Mouse (Mus musculus): ENCODE results near the gene Stap2. TPM values are rescaled to one million over a fixed set of nuclear protein-coding genes. Genes with fewer than 3 reads are reported as not detected.

Stap2 gene
- polyA plus RNA-seq, 1 experiment, result 6.0 TPM

GRCm38 (mm10) chr17:56009088-56009961, 3.9 kb upstream of the Stap2 start:
- H3K27ac ChIP-seq (ENCODE audit: insufficient read depth, low read length), result peak overlapping the region; percentile 87
- peaks cover 6% of the 10 kb centered on the region; the same call in 1 of the 2 replicates for H3K4me1 ChIP-seq (ENCODE audit: control insufficient read depth, insufficient read depth, low read length)
- peak overlapping the region; percentile 68 for H3K4me3 ChIP-seq (ENCODE audit: insufficient read depth, low read length)
- TF ChIP-seq POLR2A (IDR thresholded peaks at IDR 0.05; ENCODE audit: extremely low read depth, insufficient read depth, low read length), result peak; percentile 90
- no peak for TF ChIP-seq CTCF (IDR thresholded peaks at IDR 0.05; ENCODE audit: extremely low read depth, insufficient read depth, low read length)

DNA sequence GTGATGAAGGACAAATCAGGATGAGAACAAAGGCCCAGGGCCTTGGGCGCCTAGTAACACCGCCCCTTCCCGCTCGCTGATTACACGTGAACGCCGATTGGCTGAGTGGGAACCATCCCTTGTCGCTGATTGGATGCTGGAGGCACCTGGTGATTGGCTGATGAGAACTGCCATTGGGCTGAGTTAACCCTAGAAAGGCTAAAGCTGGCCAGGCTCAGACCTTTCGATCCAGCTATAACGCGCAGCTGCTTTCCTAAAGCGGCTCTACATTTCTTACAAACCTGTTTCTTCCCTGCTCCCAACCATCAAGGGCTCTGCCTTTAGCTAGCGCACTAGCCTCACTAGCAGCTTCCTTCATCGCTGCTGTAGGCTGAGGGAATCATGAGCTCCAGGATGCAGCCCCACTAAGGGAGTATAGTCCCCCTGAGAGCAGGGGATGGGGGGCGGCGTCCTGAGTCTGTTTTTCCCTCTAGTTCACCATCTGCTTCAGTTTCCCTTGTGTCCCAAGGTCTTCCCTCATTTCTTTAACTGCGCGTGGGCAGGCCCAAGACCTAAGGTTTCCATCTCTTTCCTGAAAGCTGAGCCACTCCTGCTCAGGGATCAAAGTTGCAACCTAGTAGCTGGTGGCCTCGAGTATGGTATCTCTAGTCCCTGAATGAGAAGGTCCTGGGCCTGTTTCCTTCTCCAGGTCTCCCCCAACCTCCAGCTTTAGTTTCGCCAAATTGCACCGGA, 3.1 kb upstream of the Stap2 start:
- Histone ChIP-seq H3K4me1 (ENCODE audit: control insufficient read depth, insufficient read depth, low read length) (peaks cover 6% of the 10 kb centered on the region; the same call in 1 of the 2 replicates), H3K4me3 (ENCODE audit: insufficient read depth, low read length) (peak overlapping the region; percentile 68), H3K27ac (ENCODE audit: insufficient read depth, low read length) (peak overlapping the region; percentile 34)
- TF ChIP-seq POLR2A (IDR thresholded peaks at IDR 0.05; ENCODE audit: extremely low read depth, insufficient read depth, low read length) (peak; percentile 75), CTCF (IDR thresholded peaks at IDR 0.05; ENCODE audit: extremely low read depth, insufficient read depth, low read length) (no peak)

DNA sequence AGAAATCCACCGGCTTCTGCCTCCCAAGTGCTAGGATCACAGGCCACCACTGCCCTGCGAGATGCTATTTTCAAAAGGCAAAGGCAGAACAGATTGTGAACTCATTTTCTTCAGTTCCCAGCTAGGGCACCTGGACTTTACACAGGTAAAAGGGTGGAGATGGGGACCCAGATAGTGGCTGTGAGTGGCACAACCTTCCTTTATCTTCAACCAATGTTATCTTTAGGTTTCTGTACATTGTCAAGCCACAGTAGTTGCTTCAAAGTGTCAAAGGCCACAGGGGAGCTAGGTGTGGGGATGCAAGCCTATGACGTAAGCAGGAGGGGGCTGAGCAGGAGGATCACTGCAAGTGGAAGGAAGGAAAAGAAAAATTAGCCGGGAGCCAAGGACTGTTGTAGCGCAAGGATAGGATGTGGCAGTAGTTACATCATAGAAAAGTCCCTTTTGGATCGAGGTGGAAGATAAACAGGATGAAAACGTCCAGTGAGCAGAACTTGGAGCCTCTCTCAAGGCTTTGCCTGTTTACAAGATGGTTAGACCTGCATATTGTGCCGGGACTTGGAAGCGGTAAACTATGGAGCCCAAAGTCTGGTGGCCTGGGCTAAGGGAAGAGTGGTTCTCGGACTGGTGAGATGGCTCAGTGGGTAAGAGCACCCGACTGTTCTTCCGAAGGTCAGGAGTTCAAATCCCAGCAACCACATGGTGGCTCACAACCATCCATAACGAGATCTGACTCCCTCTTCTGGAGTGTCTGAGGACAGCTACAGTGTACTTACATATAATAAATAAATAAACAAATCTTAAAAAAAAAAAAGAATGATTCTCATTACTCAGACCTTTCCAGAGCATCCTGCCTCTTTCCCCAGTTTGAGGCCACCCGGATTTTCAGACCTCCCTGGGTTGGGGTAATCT, 2.3 kb upstream of the Stap2 start:
- TF ChIP-seq POLR2A (IDR thresholded peaks at IDR 0.05; ENCODE audit: extremely low read depth, insufficient read depth, low read length) (no peak), CTCF (IDR thresholded peaks at IDR 0.05; ENCODE audit: extremely low read depth, insufficient read depth, low read length) (no peak)
- H3K27ac ChIP-seq (ENCODE audit: insufficient read depth, low read length), result no peak overlapping the region
- peak overlapping the region; percentile 68; the same call in 1 of the 2 replicates for H3K4me3 ChIP-seq (ENCODE audit: insufficient read depth, low read length)
- peaks cover 6% of the 10 kb centered on the region; the same call in 1 of the 2 replicates for H3K4me1 ChIP-seq (ENCODE audit: control insufficient read depth, insufficient read depth, low read length)

GRCm38 (mm10) chr17:56006956-56007355, 1.6 kb upstream of the Stap2 start:
- no peak overlapping the region for H3K27ac ChIP-seq (ENCODE audit: insufficient read depth, low read length)
- H3K4me1 ChIP-seq (ENCODE audit: control insufficient read depth, insufficient read depth, low read length), result peaks cover 6% of the 10 kb centered on the region; the same call in 1 of the 2 replicates
- H3K4me3 ChIP-seq (ENCODE audit: insufficient read depth, low read length), result no peak overlapping the region
- TF ChIP-seq POLR2A (IDR thresholded peaks at IDR 0.05; ENCODE audit: extremely low read depth, insufficient read depth, low read length) (no peak), CTCF (IDR thresholded peaks at IDR 0.05; ENCODE audit: extremely low read depth, insufficient read depth, low read length) (no peak)

DNA sequence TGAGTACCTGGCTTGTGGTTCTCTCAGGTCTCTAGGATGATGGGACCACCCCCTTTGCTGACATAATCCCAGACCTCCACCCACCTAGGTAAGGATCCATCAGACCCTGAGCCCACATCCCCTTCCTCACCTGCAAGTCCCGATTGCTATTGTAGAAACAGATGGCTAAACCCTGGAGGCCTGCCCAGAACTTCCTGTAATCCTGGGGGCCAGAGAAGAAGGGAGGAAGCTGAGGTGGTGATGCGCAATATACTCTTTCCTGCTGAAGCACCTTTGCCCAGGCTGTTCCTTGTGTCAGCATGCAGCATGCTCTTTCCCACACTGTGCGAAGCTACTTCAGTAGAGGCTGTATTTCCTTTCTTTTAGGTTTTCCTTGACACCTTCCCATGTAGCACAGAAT, 2.4 kb downstream of the Stap2 start:
- H3K27ac ChIP-seq (ENCODE audit: insufficient read depth, low read length), result no peak overlapping the region
- no peaks in the 10 kb centered on the region; the same call in 1 of the 2 replicates for H3K4me1 ChIP-seq (ENCODE audit: control insufficient read depth, insufficient read depth, low read length)
- TF ChIP-seq CTCF (IDR thresholded peaks at IDR 0.05; ENCODE audit: extremely low read depth, insufficient read depth, low read length) (no peak), POLR2A (IDR thresholded peaks at IDR 0.05; ENCODE audit: extremely low read depth, insufficient read depth, low read length) (no peak)
- H3K4me3 ChIP-seq (ENCODE audit: insufficient read depth, low read length), result no peak overlapping the region

DNA sequence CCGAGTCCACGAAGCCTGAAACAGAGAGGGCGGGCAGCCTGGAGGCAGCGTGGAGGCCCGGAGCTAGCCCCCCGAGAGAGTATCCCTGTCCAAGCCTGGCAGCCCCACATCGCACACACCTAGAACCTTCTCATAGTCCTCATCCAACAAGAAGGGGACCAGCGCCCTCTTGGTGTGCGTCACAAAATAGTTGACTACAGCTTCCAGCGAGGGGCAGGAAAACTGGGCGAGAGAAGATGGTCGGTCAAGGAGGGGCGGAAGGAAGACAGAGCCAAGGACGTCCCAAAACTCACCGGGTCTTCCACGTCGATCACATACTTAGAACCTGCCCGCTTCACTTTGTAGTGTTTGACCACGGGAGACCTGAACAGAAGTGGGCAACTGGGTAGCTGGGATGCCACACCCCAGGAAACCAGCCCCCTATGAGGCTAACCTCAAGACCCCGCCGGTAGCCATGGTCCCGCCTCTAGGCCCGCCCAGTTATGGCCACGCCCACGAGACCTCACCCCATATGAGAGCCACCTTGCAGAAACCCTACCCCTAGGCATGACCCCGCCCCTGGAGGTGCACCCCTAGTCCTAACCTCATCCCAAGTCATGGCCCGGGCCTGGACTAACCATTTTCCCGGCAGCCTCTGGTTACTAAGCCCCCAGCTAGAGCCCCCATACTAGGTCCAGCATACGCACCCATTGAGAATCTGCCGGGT, 5.4 kb downstream of the Stap2 start:
- TF ChIP-seq CTCF (IDR thresholded peaks at IDR 0.05; ENCODE audit: extremely low read depth, insufficient read depth, low read length) (no peak), POLR2A (IDR thresholded peaks at IDR 0.05; ENCODE audit: extremely low read depth, insufficient read depth, low read length) (no peak)
- H3K4me1 ChIP-seq (ENCODE audit: control insufficient read depth, insufficient read depth, low read length), result no peaks in the 10 kb centered on the region
- H3K27ac ChIP-seq (ENCODE audit: insufficient read depth, low read length), result no peak overlapping the region
- no peak overlapping the region for H3K4me3 ChIP-seq (ENCODE audit: insufficient read depth, low read length)

GRCm38 (mm10) chr17:55996007-55996406, 9.4 kb downstream of the Stap2 start:
- no peaks in the 10 kb centered on the region for H3K4me1 ChIP-seq (ENCODE audit: control insufficient read depth, insufficient read depth, low read length)
- H3K27ac ChIP-seq (ENCODE audit: insufficient read depth, low read length), result no peak overlapping the region
- H3K4me3 ChIP-seq (ENCODE audit: insufficient read depth, low read length), result no peak overlapping the region
- no peak for TF ChIP-seq CTCF (IDR thresholded peaks at IDR 0.05; ENCODE audit: extremely low read depth, insufficient read depth, low read length)

GRCm38 (mm10) chr17:55990278-55990898, 15.0 kb downstream of the Stap2 start:
- TF ChIP-seq POLR2A (IDR thresholded peaks at IDR 0.05; ENCODE audit: extremely low read depth, insufficient read depth, low read length) (no peak), CTCF (IDR thresholded peaks at IDR 0.05; ENCODE audit: extremely low read depth, insufficient read depth, low read length) (no peak)
- H3K4me3 ChIP-seq (ENCODE audit: insufficient read depth, low read length), result no peak overlapping the region
- H3K27ac ChIP-seq (ENCODE audit: insufficient read depth, low read length), result no peak overlapping the region
- peaks cover 5% of the 10 kb centered on the region for H3K4me1 ChIP-seq (ENCODE audit: control insufficient read depth, insufficient read depth, low read length)

Measured in cortical plate, adult 2 months (tissue).